Mouse (Mus musculus) CH12.LX (cell line): ENCODE data around the gene Itsn1. TPM values are rescaled to one million over a fixed set of nuclear protein-coding genes. Genes with fewer than 3 reads are reported as not detected.

Experiments
- DNase-seq: peaks from one replicate; pipeline ENCODE4 v3.0.0-alpha.2; 2013; ENCODE audit errors: extremely low read depth
- H3K27ac ChIP-seq: 2 replicates; pipeline ENCODE4 v1.5.1; 2012; ENCODE audit warnings: low read depth, mild to moderate bottlenecking, control low read depth, moderate library complexity; ENCODE audit not compliant: insufficient read depth
- H3K27me3 ChIP-seq: replicated peaks from 2 replicates; pipeline ENCODE3; 2012; ENCODE audit warnings: inconsistent platforms
- H3K36me3 ChIP-seq, 2 experiments: replicated peaks in 1 of 2; 2 replicates each; pipeline versions ENCODE3 to v1.6.1; 2012; ENCODE audit warnings: inconsistent platforms in 1 of 2, low read length in 1 of 2, mild to moderate bottlenecking in 1 of 2, mixed read lengths in 1 of 2, moderate library complexity in 1 of 2; ENCODE audit not compliant: control insufficient read depth in 1 of 2, insufficient read depth in 1 of 2
- H3K4me1 ChIP-seq, 2 experiments: 2 replicates each; pipeline ENCODE4 v1.6.1; 2012; ENCODE audit warnings: inconsistent platforms in 1 of 2, moderate library complexity in 1 of 2; ENCODE audit not compliant: insufficient read depth in 2 of 2, control insufficient read depth in 1 of 2
- H3K4me2 ChIP-seq: 2 replicates; pipeline ENCODE4 v1.6.1; 2012; ENCODE audit warnings: low read depth, mild to moderate bottlenecking, control low read depth; ENCODE audit not compliant: poor library complexity, insufficient read depth, severe bottlenecking
- H3K4me3 ChIP-seq, 3 experiments: fragments of 150-350 bp in 1 of 3; sonication (generic) in 1 of 3; replicated peaks in 1 of 3; 2 replicates each; pipeline versions ENCODE3 to v1.5.1; 2011 to 2012; ENCODE audit warnings: low read depth in 2 of 3, low read length in 2 of 3, mild to moderate bottlenecking in 2 of 3, moderate library complexity in 2 of 3, control low read depth in 1 of 3, improper control_type of control experiment in 1 of 3, inconsistent platforms in 1 of 3, mixed read lengths in 1 of 3; ENCODE audit not compliant: poor library complexity in 1 of 3
- H3K79me2 ChIP-seq: replicated peaks from 2 replicates; pipeline ENCODE4 v1.6.1; 2012; ENCODE audit warnings: mild to moderate bottlenecking, moderate library complexity; ENCODE audit not compliant: control insufficient read depth, poor library complexity, insufficient read depth, severe bottlenecking; ENCODE audit errors: extremely low read depth
- H3K9ac ChIP-seq: 2 replicates; pipeline ENCODE4 v1.6.1; 2012; ENCODE audit warnings: low read depth, mild to moderate bottlenecking, control low read depth, moderate library complexity; ENCODE audit not compliant: insufficient read depth
- H3K9me3 ChIP-seq: replicated peaks from 2 replicates; pipeline ENCODE3; 2012; ENCODE audit warnings: low read length, inconsistent platforms, mixed read lengths
- BHLHE40 ChIP-seq: IDR thresholded peaks from 2 replicates; pipeline ENCODE4 v1.6.1; 2011; ENCODE audit warnings: mild to moderate bottlenecking, low read depth, low read length, improper control_type of control experiment
- CHD1 ChIP-seq: IDR thresholded peaks from 2 replicates; pipeline ENCODE4 v1.6.1; 2012; ENCODE audit warnings: low read depth, low read length, improper control_type of control experiment, inconsistent platforms
- E2F4 ChIP-seq: IDR thresholded peaks from 2 replicates; pipeline ENCODE4 v1.6.1; 2011; ENCODE audit warnings: low read depth, low read length, improper control_type of control experiment; ENCODE audit not compliant: insufficient replicate concordance
- ELF1 ChIP-seq: IDR thresholded peaks from 2 replicates; pipeline ENCODE4 v1.6.1; 2014; ENCODE audit warnings: low read depth, mild to moderate bottlenecking, inconsistent platforms, low read length, improper control_type of control experiment
- EP300 ChIP-seq: IDR thresholded peaks from 2 replicates; pipeline ENCODE4 v1.6.1; 2011; ENCODE audit warnings: low read length, improper control_type of control experiment
- ETS1 ChIP-seq: conservative IDR thresholded peaks from 2 replicates; pipeline ENCODE4 v1.6.1; 2012; ENCODE audit warnings: low read depth, mild to moderate bottlenecking, inconsistent platforms, low read length, improper control_type of control experiment, moderate library complexity
- HCFC1 ChIP-seq: IDR thresholded peaks from 2 replicates; pipeline ENCODE4 v1.6.1; 2012; ENCODE audit warnings: low read depth, mild to moderate bottlenecking, inconsistent platforms, low read length, improper control_type of control experiment
- IRF4 ChIP-seq: IDR thresholded peaks from 2 replicates; pipeline ENCODE4 v1.6.1; 2014; ENCODE audit warnings: low read depth, mild to moderate bottlenecking, inconsistent platforms, low read length, improper control_type of control experiment
- JUN ChIP-seq: IDR thresholded peaks from 2 replicates; pipeline ENCODE4 v1.6.1; 2011; ENCODE audit warnings: low read depth, mild to moderate bottlenecking, low read length, improper control_type of control experiment, moderate library complexity; ENCODE audit not compliant: insufficient read depth
- JUND ChIP-seq: conservative IDR thresholded peaks from 2 replicates; pipeline ENCODE4 v1.6.1; 2011; ENCODE audit warnings: low read depth, low read length, improper control_type of control experiment
- MAFK ChIP-seq: IDR thresholded peaks from 2 replicates; pipeline ENCODE4 v1.6.1; 2011; ENCODE audit warnings: low read length, improper control_type of control experiment; ENCODE audit not compliant: insufficient replicate concordance
- MAZ ChIP-seq: IDR thresholded peaks from 2 replicates; pipeline ENCODE4 v1.6.1; 2012; ENCODE audit warnings: low read depth, mild to moderate bottlenecking, inconsistent platforms, low read length, improper control_type of control experiment, moderate library complexity
- MEF2A ChIP-seq: IDR thresholded peaks from 2 replicates; pipeline ENCODE4 v1.6.1; 2014; ENCODE audit warnings: low read depth, mild to moderate bottlenecking, inconsistent platforms, low read length, improper control_type of control experiment, borderline replicate concordance
- MXI1 ChIP-seq: IDR thresholded peaks from 2 replicates; pipeline ENCODE4 v1.6.1; 2011; ENCODE audit warnings: mild to moderate bottlenecking, low read depth, low read length, improper control_type of control experiment
- MYC ChIP-seq: IDR thresholded peaks from 2 replicates; pipeline ENCODE4 v1.6.1; 2011; ENCODE audit warnings: low read depth, mild to moderate bottlenecking, improper control_type of control experiment, low read length
- NRF1 ChIP-seq: IDR thresholded peaks from 2 replicates; pipeline ENCODE4 v1.6.1; 2014; ENCODE audit warnings: low read depth, mild to moderate bottlenecking, inconsistent platforms, low read length, improper control_type of control experiment, moderate library complexity
- PAX5 ChIP-seq: IDR thresholded peaks from 2 replicates; pipeline ENCODE4 v1.6.1; 2012; ENCODE audit warnings: low read length, inconsistent platforms, mixed read lengths
- POLR2A ChIP-seq: IDR thresholded peaks from 2 replicates; pipeline ENCODE4 v1.6.1; 2011; ENCODE audit warnings: low read depth, mild to moderate bottlenecking, improper control_type of control experiment, low read length
- RAD21 ChIP-seq: IDR thresholded peaks from 2 replicates; pipeline ENCODE4 v1.6.1; 2011; ENCODE audit warnings: low read depth, mild to moderate bottlenecking, low read length, improper control_type of control experiment, moderate library complexity
- RCOR1 ChIP-seq: conservative IDR thresholded peaks from 2 replicates; pipeline ENCODE4 v1.6.1; 2012; ENCODE audit warnings: low read depth, mild to moderate bottlenecking, inconsistent platforms, low read length, improper control_type of control experiment
- SMC3 ChIP-seq: IDR thresholded peaks from 2 replicates; pipeline ENCODE4 v1.6.1; 2011; ENCODE audit warnings: low read depth, low read length, improper control_type of control experiment
- TCF12 ChIP-seq: IDR thresholded peaks from 2 replicates; pipeline ENCODE4 v1.6.1; 2014; ENCODE audit warnings: low read depth, mild to moderate bottlenecking, inconsistent platforms, low read length, improper control_type of control experiment
- UBTF ChIP-seq: IDR thresholded peaks from 2 replicates; pipeline ENCODE4 v1.6.1; 2012; ENCODE audit warnings: low read depth, mild to moderate bottlenecking, inconsistent platforms, low read length, improper control_type of control experiment, moderate library complexity
- USF1 ChIP-seq: IDR thresholded peaks from 2 replicates; pipeline ENCODE4 v1.6.1; 2014; ENCODE audit warnings: low read depth, mild to moderate bottlenecking, inconsistent platforms, low read length, improper control_type of control experiment
- ZC3H11A ChIP-seq: IDR thresholded peaks from 2 replicates; pipeline ENCODE4 v1.6.1; 2012; ENCODE audit warnings: low read depth, mild to moderate bottlenecking, inconsistent platforms, low read length, improper control_type of control experiment
- dilution Hi-C: fragments of 300-500 bp; cut with MboI; formaldehyde crosslinking; loops from 2 replicates; pipeline ENCODE4 v1.14.3; 2020; ENCODE audit warnings: low sequenced_read_pairs; ENCODE audit not compliant: extremely low pct_unique_long_range_greater_than_20kb, extremely low pct_ligation_motif_present
- in situ Hi-C: fragments of 300-500 bp; cut with MboI; formaldehyde crosslinking; loops from 3 replicates; pipeline ENCODE4 v1.14.3; 2019; ENCODE audit warnings: low sequenced_read_pairs, low pct_ligation_motif_present, low pct_unique_long_range_greater_than_20kb, mixed read lengths
- polyA plus RNA-seq: library from polyadenylated mRNA; unstranded; fragments of >175 nt; gene quantifications from 2 replicates; pipeline ENCODE4 v1.2.1, GENCODE M21; 2012; ENCODE audit warnings: low read depth; ENCODE audit not compliant: insufficient read length
- total RNA-seq, 2 experiments: library from RNA; depleted of rRNA; stranded (reverse); fragments of 300-350 nt in 1 of 2; fragments of >200 nt in 1 of 2; gene quantifications; 2 replicates each; pipeline ENCODE4 v1.2.3; 2012 to 2014

Gene Itsn1
- total and polyA plus RNA-seq, 3 experiments, result 32.5 to 54.5 (median 46.3) TPM

GRCm38 (mm10) chr16:91853223-91853622 is 124.1 kb downstream of the Itsn1 start:
- dilution Hi-C loops (no loop called here), in situ Hi-C loops (no loop called here)
- no peak for DNase-seq
- H3K79me2 ChIP-seq, result no peaks in the 10 kb centered on the region
- H3K4me1 ChIP-seq, result peaks cover 0 to 66% of the 10 kb centered on the region in 2 experiments; a peak in 2 of 4 replicates
- peaks cover 50 to 69% of the 10 kb centered on the region in 2 experiments for H3K36me3 ChIP-seq
- no peak overlapping the region for H3K4me2 ChIP-seq
- H3K4me3 ChIP-seq, result no peak overlapping the region
- no peak overlapping the region for H3K9ac ChIP-seq
- no peak overlapping the region for H3K27ac ChIP-seq
- H3K27me3 ChIP-seq, result no peaks in the 10 kb centered on the region
- no peaks in the 10 kb centered on the region for H3K9me3 ChIP-seq
- TF ChIP-seq MYC (no peak), USF1 (no peak), MAFK (no peak), MXI1 (no peak), SMC3 (no peak), IRF4 (no peak), EP300 (no peak), JUND (no peak), HCFC1 (no peak), MEF2A (no peak), RCOR1 (no peak), TCF12 (no peak), NRF1 (no peak), CHD1 (no peak), JUN (no peak), MAZ (no peak), ZC3H11A (no peak), BHLHE40 (no peak), ELF1 (no peak)
- TF ChIP-seq, all 38 proteins: peak for 0

- H3K27me3 ChIP-seq, result no peaks in the 10 kb centered on the region
- dilution Hi-C loops (no loop called here), in situ Hi-C loops (no loop called here)
- H3K9ac ChIP-seq, result no peak overlapping the region
- peaks cover 30 to 47% of the 10 kb centered on the region in 2 experiments for H3K36me3 ChIP-seq
- peaks cover 0 to 51% of the 10 kb centered on the region in 2 experiments; a peak in 2 of 4 replicates for H3K4me1 ChIP-seq
- no peaks in the 10 kb centered on the region for H3K79me2 ChIP-seq
- H3K9me3 ChIP-seq, result no peaks in the 10 kb centered on the region
- no peak overlapping the region for H3K4me2 ChIP-seq
- no peak overlapping the region for H3K4me3 ChIP-seq
- DNase-seq, result no peak
- no peak overlapping the region for H3K27ac ChIP-seq
- TF ChIP-seq ETS1 (no peak), RAD21 (no peak), PAX5 (no peak), UBTF (no peak), NRF1 (no peak), POLR2A (no peak), E2F4 (no peak)
- TF ChIP-seq, all 38 proteins: peak for 0
Measured at GRCm38 (mm10) chr16:91858695-91859094, 129.6 kb downstream of the Itsn1 start.
